Mouse (Mus musculus): Measurements from ENCODE around the gene Olfr984.
A peak's percentile ranks its signal among the peaks of the same experiment; 100 is the strongest.

Gene Olfr984

GRCm38 (mm10) chr9:40114106-40114505, at the start of gene Olfr984:
TSS of gene Olfr984 (minus strand) at chr9:40114206.
- no peak for DNase-seq

- DNase-seq: no peak
Observed at GRCm38 (mm10) chr9:40155118-40155644, 41.2 kb upstream of the Olfr984 start.

GRCm38 (mm10) chr9:40141544-40141943, 27.5 kb upstream of the Olfr984 start:
- no peak for DNase-seq

- no peak for DNase-seq
Observed at GRCm38 (mm10) chr9:40139484-40139883, 25.5 kb upstream of the Olfr984 start.

GRCm38 (mm10) chr9:40136987-40137688, 23.1 kb upstream of the Olfr984 start:
- DNase-seq: no peak

GRCm38 (mm10) chr9:40130556-40130955, 16.6 kb upstream of the Olfr984 start:
- no peak for DNase-seq

- DNase-seq: no peak
Observed at GRCm38 (mm10) chr9:40130084-40130483, 16.1 kb upstream of the Olfr984 start, which contains the start of gene Olfr985. TSS of gene Olfr985 (minus strand) at chr9:40130184.

GRCm38 (mm10) chr9:40117287-40117659, 3.3 kb upstream of the Olfr984 start:
- DNase-seq: no peak

GRCm38 (mm10) chr9:40116645-40117286, 2.8 kb upstream of the Olfr984 start:
- DNase-seq: peak; percentile 39

GRCm38 (mm10) chr9:40094769-40095168, 19.2 kb downstream of the Olfr984 start:
- DNase-seq: no peak

- DNase-seq: no peak
Observed at GRCm38 (mm10) chr9:40093495-40093894, 20.5 kb downstream of the Olfr984 start, which contains the start of gene Olfr983. TSS of gene Olfr983 (minus strand) at chr9:40093595.

GRCm38 (mm10) chr9:40073529-40073928, 40.5 kb downstream of the Olfr984 start, which contains the start of gene Olfr982:
TSS of gene Olfr982 (plus strand) at chr9:40073829.
- no peak for DNase-seq

- no peak for DNase-seq
Observed at GRCm38 (mm10) chr9:40050138-40050537, 63.9 kb downstream of the Olfr984 start.

Data from right cerebral cortex, adult 18-20 months (tissue).